Mouse (Mus musculus) C2C12 (cell line): ENCODE results near the gene Zdhhc11.

Experiments
- CEBPB ChIP-seq: IDR thresholded peaks from one replicate; pipeline ENCODE4 v1.6.1; 2011; ENCODE audit warnings: low read depth, mild to moderate bottlenecking, control low read depth, moderate library complexity
- CTCF ChIP-seq: IDR thresholded peaks from one replicate; pipeline ENCODE4 v1.5.1; 2011; ENCODE audit not compliant: control insufficient read depth, insufficient read depth, insufficient read length
- FOSL1 ChIP-seq: IDR thresholded peaks from one replicate; pipeline ENCODE4 v1.8.0; 2011; ENCODE audit warnings: mild to moderate bottlenecking, low read length; ENCODE audit not compliant: poor library complexity, insufficient read depth, severe bottlenecking
- MAX ChIP-seq: IDR thresholded peaks from one replicate; pipeline ENCODE4 v1.6.1; 2011; ENCODE audit warnings: mild to moderate bottlenecking, control low read depth
- MYOD1 ChIP-seq: IDR thresholded peaks from one replicate; pipeline ENCODE4 v1.6.1; 2011; ENCODE audit warnings: low read depth; ENCODE audit not compliant: control insufficient read depth, insufficient read length
- MYOG ChIP-seq: IDR thresholded peaks from one replicate; pipeline ENCODE4 v1.6.1; 2011; ENCODE audit not compliant: control insufficient read depth, insufficient read length; ENCODE audit errors: extremely low read depth
- USF1 ChIP-seq: IDR thresholded peaks from one replicate; pipeline ENCODE4 v1.6.1; 2011; ENCODE audit warnings: low read depth, mild to moderate bottlenecking, control low read depth, moderate library complexity

GRCm38 (mm10) chr13:73955531-73955930 lies 8.1 kb upstream of the Zdhhc11 start:
- TF ChIP-seq USF1 = no peak
- TF ChIP-seq CTCF = no peak
- no peak for TF ChIP-seq CEBPB
- TF ChIP-seq MAX = no peak
- no peak for TF ChIP-seq MYOG
- no peak for TF ChIP-seq MYOD1
- no peak for TF ChIP-seq FOSL1
